Mouse (Mus musculus) T-helper 1 cell (primary cell): ENCODE results near the gene Gm21994.
"Not testable (repeated sequence)": the region's sequence is repeated elsewhere in the genome, so short reads cannot be mapped to it uniquely, and the experiment has no call there.

ENCODE experiments used
- in situ Hi-C: fragments of 300-600 bp; cut with MboI, MseI; formaldehyde crosslinking; loops from one replicate; pipeline ENCODE4 v1.15.1; 2025; ENCODE audit warnings: high pct_unique_total_duplicates

Gm21994 gene

DNA sequence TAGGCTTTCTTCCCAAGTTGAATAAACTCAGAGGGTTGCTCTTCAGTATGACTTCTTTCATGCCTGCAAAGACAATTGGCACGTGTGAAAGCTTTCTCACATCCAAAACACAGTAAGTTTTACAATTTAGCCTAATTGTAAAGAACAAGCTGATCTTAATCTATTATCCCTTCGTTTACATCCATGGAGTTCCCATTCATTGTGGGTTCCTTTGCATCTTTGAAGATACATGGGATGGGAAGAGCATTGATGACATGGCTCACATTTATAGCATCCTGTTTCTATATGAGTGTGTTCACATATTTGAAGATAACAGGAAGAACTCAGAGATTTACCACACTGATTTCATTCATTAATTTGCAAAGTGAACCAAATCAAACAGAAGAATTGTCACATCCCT lies at the start of gene Gm21994:
Gene Gm21994 (minus strand): TSS at position 101 of the 400 bp plus-strand sequence.
- in situ Hi-C loops: not testable (repeated sequence)

- in situ Hi-C loops: no loop called here
These were observed 43.7 kb upstream of the Gm21994 start for GRCm38 (mm10) chr2:150299096-150299495.

DNA sequence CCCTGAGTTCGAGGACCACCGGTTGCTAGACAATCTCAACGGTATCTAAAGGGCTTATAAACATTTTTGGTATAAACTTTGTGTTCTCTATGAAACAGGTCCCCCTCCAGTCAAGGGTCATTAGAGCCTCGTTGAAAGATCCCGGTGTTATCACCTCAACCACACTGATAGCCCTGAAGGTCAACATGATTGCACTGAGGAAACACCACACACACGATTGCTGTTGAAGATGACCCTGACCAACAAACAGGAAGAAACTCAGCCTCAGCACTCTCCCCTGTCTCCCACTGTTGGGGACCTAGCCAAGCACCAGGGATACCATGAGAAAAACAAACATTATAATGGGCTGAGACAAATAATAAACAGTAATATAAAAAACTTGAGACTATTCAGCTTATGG lies 38.3 kb upstream of the Gm21994 start:
- in situ Hi-C loops: no loop called here

DNA sequence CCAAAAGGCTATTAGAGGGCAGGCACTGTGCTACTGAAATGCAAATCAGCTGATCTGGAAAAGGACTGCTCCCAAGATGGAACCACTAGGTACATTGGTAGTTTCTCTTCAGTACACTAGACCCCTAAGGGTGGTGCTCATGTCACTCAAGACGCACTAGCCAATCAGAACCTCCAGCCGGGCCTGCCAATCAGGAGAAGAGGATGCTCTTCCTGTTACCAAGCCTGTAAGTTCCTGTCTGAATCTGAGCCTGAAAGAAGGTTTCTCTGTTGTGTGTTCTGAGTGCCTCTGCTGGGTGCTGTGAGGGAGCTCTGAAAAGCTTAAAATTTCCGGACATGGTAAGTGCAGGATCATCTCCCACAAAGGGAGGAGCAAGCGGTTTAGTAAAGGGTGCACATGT lies 1.9 kb upstream of the Gm21994 start, which contains the start of gene Gm14124:
Gene Gm14124 (plus strand): TSS at position 227 of the 400 bp plus-strand sequence.
- in situ Hi-C loops: not testable (repeated sequence)

- in situ Hi-C loops: not testable (repeated sequence)
These were observed 1.5 kb upstream of the Gm21994 start for GRCm38 (mm10) chr2:150256861-150257260.

GRCm38 (mm10) chr2:150243211-150243610 lies 12.2 kb downstream of the Gm21994 start:
- in situ Hi-C loops: no loop called here

- in situ Hi-C loops: not testable (repeated sequence)
These were observed 32.1 kb downstream of the Gm21994 start for GRCm38 (mm10) chr2:150223263-150223662.

GRCm38 (mm10) chr2:150218363-150218725 lies 37.0 kb downstream of the Gm21994 start:
- in situ Hi-C loops: not testable (repeated sequence)

DNA sequence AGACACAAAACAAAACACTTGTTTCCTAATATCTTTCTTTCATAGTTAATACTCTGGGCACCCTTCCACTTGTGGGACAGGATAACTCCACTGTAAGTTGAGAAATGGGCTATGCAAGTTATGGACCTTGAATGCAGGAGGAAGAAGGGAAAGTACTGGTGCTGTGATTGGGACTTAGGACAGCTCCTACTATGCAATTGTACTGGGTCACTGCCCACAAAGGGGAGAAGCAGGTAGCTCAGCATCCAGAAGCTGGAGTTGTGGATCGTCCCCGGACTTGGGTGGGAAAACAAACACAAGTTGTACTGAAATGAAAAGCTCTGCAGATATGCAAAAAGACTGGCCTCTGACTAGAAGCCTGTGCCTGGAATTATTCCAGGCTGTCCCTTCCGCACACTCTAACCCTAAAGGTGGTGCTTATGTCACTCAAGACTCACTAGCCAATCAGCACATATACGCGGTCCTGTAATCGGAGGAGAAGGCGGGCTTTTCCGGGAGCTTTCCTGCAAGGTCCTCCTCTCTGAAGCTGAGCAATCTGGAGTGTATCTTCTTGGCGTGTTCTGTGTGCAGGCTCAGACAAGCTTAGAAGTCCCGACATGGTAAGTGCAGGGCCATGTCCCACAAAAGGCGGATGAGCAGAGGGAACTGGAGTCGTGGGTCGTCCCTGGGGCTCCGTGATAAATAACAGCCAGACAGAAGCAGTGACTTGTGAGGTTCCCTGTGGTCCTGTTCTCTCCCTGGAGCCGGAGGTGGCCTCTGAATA lies 37.6 kb downstream of the Gm21994 start, which contains the start of gene Zfp937:
Gene Zfp937 (plus strand): TSS at position 474 of the 763 bp plus-strand sequence.
- in situ Hi-C loops: not testable (repeated sequence)
